Mouse (Mus musculus) spleen, adult 2 months (tissue): Measurements from ENCODE around the gene Gtf2e1.

Experiments used
- CTCF ChIP-seq: fragments of 200-500 bp; IDR thresholded peaks from 2 replicates; pipeline ENCODE4 v1.5.1; 2011; ENCODE audit warnings: mild to moderate bottlenecking, inconsistent platforms; ENCODE audit not compliant: insufficient read depth, insufficient read length, insufficient replicate concordance; ENCODE audit errors: extremely low read depth
- POLR2A ChIP-seq: fragments of 200-500 bp; IDR thresholded peaks from 2 replicates; pipeline ENCODE4 v1.6.1; 2011; ENCODE audit warnings: low read depth, low read length, inconsistent platforms

DNA sequence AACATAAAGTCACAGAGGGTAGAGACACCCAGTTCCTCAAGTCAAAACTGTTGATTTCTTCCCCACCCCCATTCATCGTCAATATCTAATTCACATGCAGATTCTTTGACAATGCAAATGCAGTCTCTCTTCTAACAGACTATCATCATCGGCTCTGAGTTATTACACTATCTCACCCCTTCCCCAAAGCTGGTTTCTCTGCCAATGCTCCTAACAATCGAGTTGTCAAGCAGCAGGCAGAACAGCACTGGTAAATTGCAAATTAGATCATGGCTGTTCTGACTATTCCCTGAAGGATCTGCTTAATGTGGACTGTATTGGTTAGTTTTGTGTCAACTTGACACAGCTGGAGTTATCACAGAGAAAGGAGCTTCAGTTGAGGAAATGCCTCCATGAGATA, 70.0 kb downstream of the Gtf2e1 start:
- no peak for TF ChIP-seq CTCF
- no peak for TF ChIP-seq POLR2A
